Mouse (Mus musculus): ENCODE data around the gene Elk3.

DNA sequence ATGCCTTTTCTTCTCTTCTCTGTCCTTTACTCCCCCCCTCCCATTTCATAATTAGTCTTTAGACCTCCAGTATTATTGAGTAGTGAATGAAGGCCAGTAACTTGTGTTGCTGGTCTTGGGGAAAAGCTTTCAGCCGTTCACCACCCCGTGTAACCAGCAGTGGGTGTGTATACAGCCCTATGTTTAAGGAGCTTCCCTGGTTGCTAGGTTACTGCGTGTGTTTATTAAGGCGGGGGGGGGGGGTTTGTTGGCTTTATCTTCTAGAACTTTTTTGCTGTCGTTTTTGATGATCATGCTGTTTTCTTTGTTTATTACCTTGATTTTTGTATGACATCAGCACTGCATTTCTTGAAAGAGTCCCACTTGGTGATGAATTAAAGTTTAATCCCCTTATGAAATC is 68.1 kb downstream of the Elk3 start:
- TF ChIP-seq CTCF (IDR thresholded peaks at IDR 0.05; ENCODE audit: borderline replicate concordance, control insufficient read depth, extremely low read depth, insufficient read depth, low read length, poor library complexity) (no peak), POLR2A (IDR thresholded peaks at IDR 0.05; ENCODE audit: control insufficient read depth, extremely low read depth, insufficient read depth, low read length, poor library complexity) (no peak)
